Mouse (Mus musculus) liver (tissue): ENCODE measurements around the gene 1110008P14Rik.

Experiments used
- DNase-seq: peaks from one replicate; pipeline ENCODE4 v3.0.0-alpha.2; 2020; ENCODE audit warnings: mixed read lengths

Gene 1110008P14Rik

GRCm38 (mm10) chr2:32381775-32382223, at the start of gene 1110008P14Rik:
1110008P14Rik (minus strand) TSS chr2:32381938.
- peak; percentile 99 for DNase-seq

- peak; percentile 44 for DNase-seq
Observed at GRCm38 (mm10) chr2:32430701-32431676, 49.3 kb upstream of the 1110008P14Rik start.

- no peak for DNase-seq
Observed at GRCm38 (mm10) chr2:32429215-32429891, 47.6 kb upstream of the 1110008P14Rik start.

GRCm38 (mm10) chr2:32428262-32428722, 46.6 kb upstream of the 1110008P14Rik start:
- no peak for DNase-seq

- no peak for DNase-seq
Observed at GRCm38 (mm10) chr2:32427720-32428119, 46.0 kb upstream of the 1110008P14Rik start.

- no peak for DNase-seq
Observed at GRCm38 (mm10) chr2:32426141-32426540, 44.4 kb upstream of the 1110008P14Rik start.

- DNase-seq: no peak
Observed at GRCm38 (mm10) chr2:32425568-32425967, 43.8 kb upstream of the 1110008P14Rik start.

GRCm38 (mm10) chr2:32424796-32425195, 43.1 kb upstream of the 1110008P14Rik start:
- no peak for DNase-seq

- DNase-seq: peak; percentile 66
Observed at GRCm38 (mm10) chr2:32423481-32424331, 42.0 kb upstream of the 1110008P14Rik start.

- DNase-seq: no peak
Observed at GRCm38 (mm10) chr2:32421851-32422251, 40.1 kb upstream of the 1110008P14Rik start.

GRCm38 (mm10) chr2:32420647-32421046, 38.9 kb upstream of the 1110008P14Rik start:
- DNase-seq: no peak

- DNase-seq: no peak
Observed at GRCm38 (mm10) chr2:32420066-32420608, 38.4 kb upstream of the 1110008P14Rik start.

- peak; percentile 38 for DNase-seq
Observed at GRCm38 (mm10) chr2:32419359-32419758, 37.6 kb upstream of the 1110008P14Rik start.

- DNase-seq: no peak
Observed at GRCm38 (mm10) chr2:32418430-32419151, 36.9 kb upstream of the 1110008P14Rik start.

GRCm38 (mm10) chr2:32417486-32417885, 35.7 kb upstream of the 1110008P14Rik start:
- DNase-seq: no peak

GRCm38 (mm10) chr2:32416556-32416955, 34.8 kb upstream of the 1110008P14Rik start:
- DNase-seq: no peak

GRCm38 (mm10) chr2:32415801-32416200, 34.1 kb upstream of the 1110008P14Rik start:
- no peak for DNase-seq

- no peak for DNase-seq
Observed at GRCm38 (mm10) chr2:32413936-32414335, 32.2 kb upstream of the 1110008P14Rik start.

- no peak for DNase-seq
Observed at GRCm38 (mm10) chr2:32412742-32413531, 31.2 kb upstream of the 1110008P14Rik start.

- DNase-seq: no peak
Observed at GRCm38 (mm10) chr2:32411407-32411806, 29.7 kb upstream of the 1110008P14Rik start.
